In the genomic region with DNA sequence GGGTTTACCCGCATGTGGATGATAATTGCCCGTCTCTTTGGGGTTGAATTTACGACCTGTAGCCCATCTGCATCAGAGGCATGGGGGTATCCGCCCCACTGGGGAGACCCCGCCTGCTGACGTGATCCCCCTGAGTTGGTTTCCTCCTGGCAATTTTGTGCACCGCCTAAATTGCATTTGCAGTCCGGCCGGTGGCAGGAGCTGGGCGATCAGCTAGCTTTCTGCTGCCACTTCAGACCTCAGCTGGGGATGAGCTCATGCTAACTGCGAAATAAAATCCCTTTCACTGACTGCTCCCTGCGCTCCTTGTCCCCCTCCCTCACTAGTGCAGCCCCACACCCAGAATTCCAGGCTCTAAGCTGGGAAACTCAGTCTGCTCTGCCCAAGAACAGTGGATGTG, we compare ENCODE assay signal across 10 mouse cellular contexts. TPM values are rescaled to one million over a fixed set of nuclear protein-coding genes. Genes with fewer than 3 reads are reported as not detected.
A peak's percentile ranks its signal among the peaks of the same experiment; 100 is the strongest.
DNase-seq lines count a peak whose midpoint lies in the region; ATAC-seq and TF ChIP-seq lines count a peak whose summit lies in the region.
"Had no signal": no experiment of that assay in that cellular context is flagged by ENCODE, and none has a peak within 500 bp of the region (broad histone marks: within the 10 kb centered on the region; RNA-seq: fewer than 3 reads in every experiment).

No protein-coding gene starts in this region.

- WGBS in kidney, adult 2 months, result 1% methylated on average over 12 of the region's 12 CpGs
- WGBS in hindbrain, embryonic 10.5 days, result 2% methylated on average over 12 of the region's 12 CpGs
- under 1% methylated on average over 12 of the region's 12 CpGs for WGBS in limb, embryonic 13.5 days
- 6% methylated on average over 12 of the region's 12 CpGs for WGBS in thymus, adult 2 months

- peak; percentile 6 to 7 for DNase-seq in kidney, postnatal 4 days
- no peak for DNase-seq in kidney, adult 2 months
- DNase-seq in hindbrain, embryonic 10.5 days (ENCODE audit: low spot score), result peak; percentile 16
- DNase-seq in right cerebral cortex, postnatal 25 days, result peak; percentile 44
- no peak for DNase-seq in thymus, adult 2 months
- DNase-seq in gastrocnemius, postnatal 25 days, result no peak
- no peak for DNase-seq in adrenal gland, adult 8-10 months

- H3K27ac ChIP-seq in kidney, adult 2 months (ENCODE audit: insufficient read depth, low read depth, low read length), result no peak overlapping the region
- H3K27ac ChIP-seq in hindbrain, embryonic 10.5 days, result no peak overlapping the region
- no peak overlapping the region for H3K27ac ChIP-seq in limb, embryonic 13.5 days
- no peak overlapping the region for H3K27ac ChIP-seq in thymus, adult 2 months (ENCODE audit: control insufficient read depth, insufficient read depth, low read length)
- H3K27ac ChIP-seq: liver, embryonic 15.5 days had no signal

- no peaks in the 10 kb centered on the region for H3K9me3 ChIP-seq in hindbrain, embryonic 10.5 days
- H3K9me3 ChIP-seq in limb, embryonic 13.5 days, result no peaks in the 10 kb centered on the region
- H3K9me3 ChIP-seq: liver, embryonic 15.5 days had no signal

- no peak overlapping the region for H3K4me3 ChIP-seq in kidney, adult 2 months (ENCODE audit: insufficient read depth, low read depth, low read length)
- H3K4me3 ChIP-seq in hindbrain, embryonic 10.5 days, result peak overlapping the region; percentile 62
- peak overlapping the region; percentile 51 for H3K4me3 ChIP-seq in limb, embryonic 13.5 days
- H3K4me3 ChIP-seq in thymus, adult 2 months (ENCODE audit: control insufficient read depth, insufficient read depth, low read length), result no peak overlapping the region
- H3K4me3 ChIP-seq: liver, embryonic 15.5 days had no signal

- peak overlapping the region; percentile 87 for H3K4me2 ChIP-seq in limb, embryonic 13.5 days (replicated peaks)
- H3K4me2 ChIP-seq: liver, embryonic 15.5 days had no signal

- H3K9ac ChIP-seq in limb, embryonic 13.5 days, result peak overlapping the region; percentile 13; the same call in 1 of the 2 replicates
- H3K9ac ChIP-seq: liver, embryonic 15.5 days had no signal

- H3K27me3 ChIP-seq in kidney, adult 2 months (replicated peaks; ENCODE audit: control insufficient read depth, insufficient read depth, low read length), result no peaks in the 10 kb centered on the region; the same call in 1 of the 2 replicates
- H3K27me3 ChIP-seq in hindbrain, embryonic 10.5 days (ENCODE audit: insufficient read depth, poor library complexity, severe bottlenecking), result peaks cover 53% of the 10 kb centered on the region
- peaks cover 66% of the 10 kb centered on the region for H3K27me3 ChIP-seq in limb, embryonic 13.5 days
- no peaks in the 10 kb centered on the region for H3K27me3 ChIP-seq in thymus, adult 2 months (ENCODE audit: control insufficient read depth, insufficient read depth, low read length)

- TF ChIP-seq CTCF in kidney, adult 2 months (conservative IDR thresholded peaks at IDR 0.05; ENCODE audit: insufficient read depth, insufficient read length, low read depth, low read length), result no peak
- no peak for TF ChIP-seq CTCF in thymus, adult 2 months (IDR thresholded peaks at IDR 0.05; ENCODE audit: borderline replicate concordance, control insufficient read depth, extremely low read depth, insufficient read depth, low read length, poor library complexity)

- no peaks in the 10 kb centered on the region for H3K4me1 ChIP-seq in kidney, adult 2 months (ENCODE audit: control insufficient read depth, insufficient read depth, low read length)
- peaks cover 22% of the 10 kb centered on the region for H3K4me1 ChIP-seq in hindbrain, embryonic 10.5 days (replicated peaks)
- H3K4me1 ChIP-seq in limb, embryonic 13.5 days, result peaks cover 14% of the 10 kb centered on the region
- H3K4me1 ChIP-seq in thymus, adult 2 months (replicated peaks; ENCODE audit: control insufficient read depth, insufficient read depth, low read length), result no peaks in the 10 kb centered on the region
- H3K4me1 ChIP-seq: liver, embryonic 15.5 days had no signal

- ATAC-seq in limb, embryonic 13.5 days (ENCODE audit: low FRiP score, low read depth), result no peak

- no peak for TF ChIP-seq POLR2A in kidney, adult 2 months (IDR thresholded peaks at IDR 0.05; ENCODE audit: low read depth, low read length)
- no peak for TF ChIP-seq POLR2A in thymus, adult 2 months (IDR thresholded peaks at IDR 0.05; ENCODE audit: control insufficient read depth, extremely low read depth, insufficient read depth, low read length, poor library complexity)

- no peaks in the 10 kb centered on the region for H3K36me3 ChIP-seq in kidney, adult 2 months (ENCODE audit: control insufficient read depth, insufficient read depth, low read length)
- H3K36me3 ChIP-seq in hindbrain, embryonic 10.5 days, result no peaks in the 10 kb centered on the region
- H3K36me3 ChIP-seq in limb, embryonic 13.5 days, result no peaks in the 10 kb centered on the region
- H3K36me3 ChIP-seq in thymus, adult 2 months (ENCODE audit: control insufficient read depth, insufficient read depth, low read length), result no peaks in the 10 kb centered on the region
- H3K36me3 ChIP-seq: G1E; liver, embryonic 15.5 days had no signal

RNA-seq across cellular contexts. Expression of a gene that starts 1.5 kb away (rescaled TPM):
- 0.69 and 0.91 TPM in 2 replicates for polyA plus RNA-seq in kidney, adult 2 months (2012; rRNA removed)
- 0.14 and 0.59 TPM in 2 replicates for polyA plus RNA-seq in hindbrain, embryonic 10.5 days (2016; fragmentation: Nextera tagmentation; extraction: Ambion mirVana)
- 2.7 and 4.4 TPM in 2 replicates for polyA plus RNA-seq in limb, embryonic 13.5 days (2015; fragmentation: Nextera tagmentation; extraction: Ambion mirVana)
- 0.06 and 0.13 TPM in 2 replicates for polyA plus RNA-seq in thymus, adult 2 months (2012; rRNA removed)
- under 1 TPM; 0.08 to 0.11 TPM for total RNA-seq in gastrocnemius, postnatal 25 days (2021)
- 1 to 10 TPM; 2.0 to 3.8 (median 2.7) TPM for total RNA-seq in adrenal gland, adult 8-10 months (2022)
- polyA plus RNA-seq: G1E; liver, embryonic 15.5 days had no signal

Comparison
In these comparisons a context has a peak if more than half of its experiments do, and no peak if none do; other contexts are left out.
1. DNase-seq: peak in kidney, postnatal 4 days (2 of 2), hindbrain, embryonic 10.5 days (single experiment) and right cerebral cortex, postnatal 25 days (single experiment); none in kidney, adult 2 months (single experiment), thymus, adult 2 months (single experiment), gastrocnemius, postnatal 25 days (single experiment) and adrenal gland, adult 8-10 months (single experiment).
2. H3K4me3 ChIP-seq: peak in hindbrain, embryonic 10.5 days (single experiment) and limb, embryonic 13.5 days (single experiment); none in kidney, adult 2 months (single experiment) and thymus, adult 2 months (single experiment).